Mouse (Mus musculus): Measurements from ENCODE around the gene Fsd1.

Gene Fsd1

DNA sequence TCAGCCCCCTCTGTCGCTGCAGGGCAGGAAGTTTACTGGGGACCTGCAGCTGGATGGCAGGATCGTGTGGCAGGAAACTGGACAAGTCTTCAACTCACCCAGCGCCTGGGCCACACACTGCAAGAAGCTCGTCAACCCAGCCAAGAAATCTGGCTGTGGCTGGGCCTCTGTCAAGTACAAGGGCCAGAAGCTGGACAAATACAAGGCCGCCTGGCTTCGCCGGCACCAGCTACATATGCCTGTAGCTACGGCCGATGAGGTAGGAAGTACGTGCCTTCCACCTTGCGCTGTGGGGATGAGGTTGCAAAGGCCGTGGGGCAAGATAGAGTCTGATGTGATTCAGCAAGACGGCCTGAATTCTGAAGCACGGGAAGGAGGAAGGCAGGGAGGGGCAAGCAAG, 23.9 kb downstream of the Fsd1 start:
- 50% methylated on average over 14 of the region's 14 CpGs for WGBS

GRCm38 (mm10) chr17:56010681-56011080, 24.4 kb downstream of the Fsd1 start:
- WGBS = 2% methylated on average over 9 of the region's 9 CpGs

- 84% methylated on average over 7 of the region's 7 CpGs for WGBS
These were observed 25.1 kb downstream of the Fsd1 start for GRCm38 (mm10) chr17:56011441-56011840.

DNA sequence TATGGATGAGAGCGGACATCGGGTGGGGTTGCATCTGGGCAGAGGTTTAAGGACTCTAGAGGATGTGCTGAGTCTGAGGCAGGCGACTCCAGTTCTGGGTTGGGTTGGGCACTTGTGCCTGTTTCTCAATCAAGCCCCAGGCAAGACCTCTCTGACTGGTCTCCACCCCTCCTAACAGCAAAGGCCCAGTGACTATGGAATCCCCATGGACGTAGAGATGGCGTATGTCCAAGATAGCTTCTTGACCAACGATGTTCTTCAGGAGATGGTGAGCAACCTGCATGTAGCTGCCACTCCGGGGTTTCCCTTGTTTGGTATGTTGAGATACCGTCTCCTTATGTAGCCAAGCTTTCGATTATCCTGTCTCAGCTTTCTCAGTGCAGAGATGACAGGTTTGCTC, 29.0 kb downstream of the Fsd1 start:
- 89% methylated on average over 9 of the region's 9 CpGs for WGBS

DNA sequence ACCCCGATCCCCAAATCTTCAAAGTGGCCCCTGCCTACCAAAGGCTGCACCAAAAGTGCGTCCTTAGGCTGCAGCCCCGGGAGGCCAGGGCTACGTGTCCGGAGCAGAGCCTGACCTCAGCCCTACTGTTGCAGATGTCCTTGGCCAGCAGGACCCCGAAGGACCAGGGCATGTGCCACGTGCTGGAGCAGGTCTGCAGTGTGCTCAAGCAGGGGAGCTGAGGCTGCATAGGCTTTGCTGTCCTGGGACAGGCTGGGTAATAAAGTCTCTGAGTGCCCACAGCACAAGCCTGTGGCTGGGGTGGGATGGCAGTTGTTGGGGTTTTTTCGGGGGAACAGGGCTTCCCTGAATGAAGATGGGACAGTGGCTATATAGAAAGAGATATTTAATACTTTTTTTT, 30.1 kb downstream of the Fsd1 start:
- 82% methylated on average over 8 of the region's 8 CpGs for WGBS

DNA sequence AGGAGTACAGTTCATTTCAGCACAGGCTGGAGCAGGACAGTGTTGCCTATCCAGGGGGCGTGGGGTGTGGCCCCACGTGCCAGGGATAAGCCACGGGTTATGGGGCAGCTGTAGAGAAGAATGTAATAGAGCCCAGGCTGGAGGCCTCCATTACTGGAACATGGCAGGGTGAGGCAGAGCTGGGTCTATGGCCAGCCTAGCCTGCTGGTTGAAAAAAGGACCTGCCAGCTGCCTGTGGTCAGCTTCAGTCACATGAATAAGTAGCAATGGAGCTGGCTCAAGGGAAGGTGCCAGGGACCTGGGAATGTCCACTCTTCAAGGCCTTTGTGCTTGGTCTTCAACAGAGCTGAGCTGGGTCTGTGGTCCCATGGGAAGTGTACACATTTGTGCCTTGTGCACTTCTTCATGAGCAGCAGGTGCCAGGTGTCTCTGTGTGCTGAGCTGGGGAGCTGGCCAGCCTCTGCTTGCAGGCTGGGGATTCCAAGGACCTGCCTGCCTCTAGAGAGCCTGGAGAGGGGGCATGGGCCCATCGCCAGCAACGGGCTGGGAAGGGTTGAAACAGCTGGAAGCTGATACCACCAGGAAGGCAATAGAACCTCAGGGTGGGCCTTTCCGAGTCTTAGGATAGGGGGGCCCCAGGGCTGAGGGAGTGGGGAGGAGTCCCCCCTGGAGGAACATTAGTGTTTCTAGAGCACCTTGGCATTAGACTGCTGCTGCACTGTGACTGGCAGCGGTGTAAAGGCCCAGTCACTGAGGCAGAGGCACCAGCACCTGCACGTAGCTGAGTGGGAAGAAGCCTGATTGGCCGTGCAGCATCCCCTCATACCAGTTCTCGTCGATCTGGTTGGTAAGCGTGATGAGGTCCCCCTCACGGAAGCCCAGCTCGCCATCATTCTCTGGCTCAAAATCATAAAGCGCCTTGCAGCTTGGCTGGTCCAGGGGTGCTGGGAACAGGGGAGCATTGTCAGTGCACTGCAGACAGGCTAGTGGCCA, 30.8 kb downstream of the Fsd1 start:
- WGBS = 51% methylated on average over 15 of the region's 15 CpGs

- WGBS = 75% methylated on average over 7 of the region's 7 CpGs
These were observed 31.5 kb downstream of the Fsd1 start for GRCm38 (mm10) chr17:56017848-56018247.

GRCm38 (mm10) chr17:56018347-56019131, 32.2 kb downstream of the Fsd1 start:
- 59% methylated on average over 20 of the region's 20 CpGs for WGBS

GRCm38 (mm10) chr17:56020400-56021084, 34.2 kb downstream of the Fsd1 start:
- 85% methylated on average over 6 of the region's 6 CpGs for WGBS

DNA sequence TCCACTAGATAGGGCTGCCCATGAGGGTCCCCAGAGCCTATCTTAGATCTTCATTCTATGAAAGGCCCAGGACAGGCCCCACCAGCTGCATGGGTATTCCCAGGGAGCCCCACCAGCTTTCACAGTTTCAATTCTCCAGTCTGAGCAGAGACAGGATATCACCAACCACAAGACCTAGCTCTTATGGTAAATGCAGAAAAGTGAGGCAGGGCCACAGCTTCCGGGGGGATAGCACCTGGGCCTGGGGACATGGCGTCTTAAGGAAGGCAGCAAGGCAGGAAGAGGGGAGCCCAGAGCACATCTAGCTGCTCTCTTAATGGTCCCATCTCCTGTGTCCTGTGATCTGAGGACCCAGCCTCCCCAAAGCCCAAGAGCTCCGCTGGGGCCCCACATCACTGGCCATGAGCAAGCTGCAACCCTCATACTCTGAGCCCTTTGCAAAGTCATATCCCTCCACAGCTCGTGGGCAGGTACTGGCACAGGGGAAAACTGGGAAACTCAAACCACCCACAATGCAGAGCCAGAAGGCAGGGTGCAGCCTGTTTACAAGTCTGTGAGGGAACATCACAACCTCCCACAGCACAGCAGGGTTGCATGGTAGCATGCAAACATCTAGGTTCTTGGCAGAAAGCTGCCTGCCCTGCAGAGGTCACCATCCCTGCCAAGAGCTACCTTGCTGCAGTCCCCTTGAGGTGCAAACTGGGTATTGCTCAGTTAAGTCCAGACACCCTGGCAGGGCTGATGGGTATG, 35.0 kb downstream of the Fsd1 start:
- 59% methylated on average over 4 of the region's 4 CpGs for WGBS

- 78% methylated on average over 2 of the region's 2 CpGs for WGBS
These were observed 36.1 kb downstream of the Fsd1 start for GRCm38 (mm10) chr17:56022131-56022988.

- WGBS = 64% methylated on average over 4 of the region's 4 CpGs
These were observed 36.6 kb downstream of the Fsd1 start for GRCm38 (mm10) chr17:56022989-56023290.

- 80% methylated on average over 5 of the region's 5 CpGs for WGBS
These were observed 37.1 kb downstream of the Fsd1 start for GRCm38 (mm10) chr17:56023386-56023785.

DNA sequence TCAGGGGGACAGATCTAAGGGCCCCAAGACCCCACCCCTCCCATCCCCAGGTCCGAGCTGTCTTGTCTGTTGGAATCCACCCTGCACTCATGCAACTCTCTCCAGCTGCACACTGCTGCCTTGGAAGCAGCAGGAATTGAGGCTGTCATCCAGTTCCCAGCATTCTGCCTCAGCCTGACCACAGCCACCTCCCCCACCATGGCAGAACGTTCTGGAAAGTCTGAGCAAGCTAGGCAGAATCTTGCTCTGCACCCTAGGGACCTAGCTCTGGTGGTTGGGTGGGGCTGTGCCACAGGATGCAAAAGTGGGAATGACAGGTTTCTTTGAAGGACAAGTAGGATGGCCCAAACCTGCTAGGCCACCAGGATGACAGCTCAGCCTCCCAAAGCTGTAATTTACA, 38.2 kb downstream of the Fsd1 start:
- 32% methylated on average over 2 of the region's 2 CpGs for WGBS

DNA sequence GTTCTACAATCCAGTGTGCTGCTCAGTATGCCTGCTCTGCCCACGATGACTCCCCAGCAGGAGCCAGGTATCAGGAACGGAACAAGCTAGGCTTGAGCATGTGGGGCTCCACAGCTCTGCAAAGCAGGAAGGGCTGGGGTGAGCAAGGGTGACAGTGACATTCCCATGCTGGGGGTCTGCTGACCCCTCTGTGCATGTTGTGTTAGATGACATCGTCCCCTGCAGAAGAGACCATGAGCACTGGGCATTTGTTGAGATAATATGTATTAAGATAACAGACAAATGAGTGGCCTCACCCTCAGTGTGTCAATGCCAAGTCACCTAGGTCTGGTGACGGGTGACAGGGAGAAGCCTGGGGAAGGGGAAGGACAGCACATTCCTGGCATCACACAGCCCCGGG, 38.6 kb downstream of the Fsd1 start:
- WGBS = 69% methylated on average over 5 of the region's 5 CpGs

GRCm38 (mm10) chr17:56026303-56026702, 40.0 kb downstream of the Fsd1 start:
- 79% methylated on average over 1 of the region's 1 CpGs for WGBS

DNA sequence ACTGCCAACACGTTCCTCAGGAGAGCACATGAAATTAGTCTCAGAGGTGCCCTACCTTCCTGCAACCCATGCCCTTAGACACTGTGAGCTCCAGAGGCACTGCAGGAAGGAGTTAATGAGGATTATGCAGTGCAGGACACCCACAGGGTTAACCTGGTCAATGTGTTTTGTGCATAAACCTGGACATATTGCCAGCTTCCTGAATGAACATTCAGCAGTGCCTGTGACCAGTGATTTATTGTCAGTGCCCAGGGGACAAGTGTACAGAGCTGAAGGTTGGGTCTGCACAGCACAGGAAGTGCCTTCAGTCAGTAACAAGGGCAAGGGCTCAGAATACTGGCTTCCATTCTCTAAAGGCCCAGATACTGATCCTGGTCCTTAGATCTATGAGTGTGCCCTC, 40.6 kb downstream of the Fsd1 start:
- WGBS = 76% methylated on average over 1 of the region's 1 CpGs

DNA sequence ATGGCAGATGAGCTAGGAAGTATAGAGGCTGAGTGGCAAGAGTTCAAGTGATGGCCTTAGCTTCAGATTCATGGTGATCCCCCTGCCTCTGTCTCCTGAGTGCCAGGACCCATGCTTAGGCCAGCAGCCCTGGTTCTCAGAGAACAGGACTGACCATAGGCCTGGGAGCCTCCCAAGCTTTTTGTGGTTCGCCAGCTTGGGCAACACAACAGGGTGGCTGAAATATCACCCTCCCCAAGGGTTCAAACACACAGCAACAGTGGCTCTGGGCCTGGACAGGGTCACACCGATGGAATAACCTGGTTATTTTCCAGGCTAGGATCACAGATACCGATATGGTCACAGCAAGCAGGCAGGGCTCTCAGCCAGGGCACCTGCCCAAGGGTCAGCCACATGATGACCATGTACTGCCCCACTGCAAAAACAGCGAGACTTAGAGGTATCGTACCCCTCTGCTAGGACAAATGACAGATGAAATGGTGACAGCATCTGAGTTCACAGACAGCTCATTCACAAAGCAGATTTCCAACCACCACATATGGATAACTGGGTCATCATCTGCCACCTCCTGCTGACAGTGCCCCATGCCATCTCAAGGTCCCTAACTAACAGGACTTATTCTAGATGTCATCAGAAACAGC, 41.6 kb downstream of the Fsd1 start:
- 66% methylated on average over 5 of the region's 5 CpGs for WGBS

DNA sequence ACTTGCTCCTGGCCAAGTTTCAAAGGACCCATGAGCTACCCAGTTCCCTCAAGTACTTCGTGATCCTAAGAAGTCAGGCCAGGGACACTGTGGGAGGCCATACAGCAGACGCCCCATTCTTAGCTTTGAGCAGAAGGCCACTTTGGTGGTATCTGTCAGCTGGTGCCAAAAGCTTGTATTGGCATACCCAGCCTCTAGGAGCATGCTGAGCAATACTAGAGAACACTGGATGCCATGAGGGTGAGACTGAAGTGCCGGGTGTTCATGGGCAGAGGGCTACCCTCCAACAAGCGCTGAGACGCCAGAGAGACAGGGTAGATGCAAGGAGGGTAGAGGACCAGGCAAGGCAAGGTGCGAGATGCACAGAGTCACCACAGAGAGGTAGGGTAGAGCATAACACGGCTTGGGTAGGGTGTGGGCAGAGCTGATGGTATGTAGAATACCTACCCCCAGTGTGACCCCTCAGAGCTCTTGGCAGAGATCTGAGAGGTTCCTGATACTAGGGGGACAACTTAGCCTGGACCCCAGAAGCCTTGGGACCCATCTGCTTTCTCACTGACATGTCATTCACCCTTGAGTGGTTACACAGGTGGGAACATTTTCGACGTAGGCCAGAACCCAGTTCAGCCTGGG, 44.0 kb downstream of the Fsd1 start:
- WGBS = 66% methylated on average over 9 of the region's 9 CpGs

DNA sequence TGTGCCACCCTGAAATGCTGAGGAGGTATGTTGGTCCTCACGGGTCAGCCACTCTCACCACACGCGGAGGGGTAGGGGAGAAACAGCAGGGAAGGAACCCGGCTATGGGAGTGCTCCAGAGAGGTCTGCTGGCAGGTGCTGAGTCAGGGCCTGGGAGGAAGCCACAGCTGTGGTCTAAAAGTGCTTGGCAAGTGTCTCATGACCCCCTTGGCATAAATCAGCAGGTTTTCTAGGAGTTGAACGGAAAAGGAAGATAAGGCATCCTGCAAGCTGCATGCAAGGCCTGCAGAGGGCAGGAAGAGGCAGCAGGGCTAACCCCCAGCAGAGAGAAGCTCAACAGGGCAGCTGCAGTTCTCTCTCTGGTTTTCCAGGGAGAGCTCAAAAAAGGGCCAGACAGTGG, 44.6 kb downstream of the Fsd1 start:
- WGBS = 39% methylated on average over 5 of the region's 5 CpGs

Measured in cerebral cortex, adult 2 months (tissue).